Mouse (Mus musculus) T-cell, adult 66 days (primary cell): ENCODE measurements around the gene Fbxw27. TPM values are rescaled to one million over a fixed set of nuclear protein-coding genes. Genes with fewer than 3 reads are reported as not detected.

Experiments
- total RNA-seq, 2 experiments: library from RNA; stranded (reverse); gene quantifications; 3 replicates in 1 of 2; 4 replicates in 1 of 2; pipeline ENCODE4 v1.2.4; 2023

Gene Fbxw27
- not detected for total RNA-seq

DNA sequence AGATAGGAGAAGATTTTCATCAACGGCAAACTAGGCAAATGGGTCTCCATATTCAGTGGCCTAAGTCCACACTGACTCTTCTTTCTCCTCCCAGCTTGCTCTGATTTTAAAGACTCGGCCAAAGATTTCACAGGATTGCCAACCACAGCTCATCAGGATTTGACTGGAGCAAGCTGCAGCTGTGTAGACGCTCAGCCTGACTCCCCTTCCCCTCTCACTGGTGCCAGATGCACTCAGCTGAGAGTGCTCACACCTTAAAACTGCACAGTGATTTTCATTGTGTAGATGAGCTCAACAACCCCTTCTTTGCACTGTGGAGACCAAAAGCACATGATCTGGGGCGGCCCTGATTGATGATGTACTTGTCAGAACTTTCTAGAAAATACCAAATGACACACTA is at the start of gene Fbxw27:
Gene Fbxw27, minus strand, starts transcription at position 101 of the 400 bp plus-strand sequence.

DNA sequence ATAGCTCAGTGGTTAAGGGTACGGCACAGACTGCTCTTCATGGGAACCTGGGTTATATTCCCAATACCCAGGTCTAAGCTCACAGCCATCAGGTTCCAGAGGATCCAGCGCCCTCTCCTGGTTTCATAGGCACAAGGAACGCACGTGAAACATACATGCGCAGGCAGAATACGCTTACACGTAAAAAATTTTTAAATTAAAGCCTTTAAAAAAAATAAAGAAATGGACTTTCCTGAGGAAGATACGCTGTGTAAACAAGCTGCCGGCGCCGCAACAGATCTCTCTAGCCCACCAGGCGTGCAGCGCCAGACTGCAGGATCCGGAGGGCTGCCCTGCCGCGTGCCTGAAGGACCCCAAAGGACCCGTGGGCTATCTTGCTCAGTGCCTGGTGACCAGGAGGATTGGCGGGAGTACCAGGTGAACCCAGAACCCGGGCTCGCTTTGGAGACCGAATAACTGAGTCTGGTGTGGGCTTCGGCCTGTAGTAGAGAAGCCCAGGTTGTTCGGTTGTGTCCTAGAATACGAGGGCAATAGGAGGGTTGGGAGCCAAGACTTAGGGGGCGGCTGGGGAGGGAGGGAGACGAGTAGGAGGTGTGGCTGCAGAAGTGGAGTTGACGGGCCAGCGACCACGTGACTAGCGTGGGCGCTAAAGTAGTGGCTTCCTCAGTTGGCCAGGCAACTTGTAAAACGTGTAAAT is 42.1 kb upstream of the Fbxw27 start, which contains the start of gene Nme6:
Gene Nme6, plus strand, starts transcription at position 359 of the 697 bp plus-strand sequence.

DNA sequence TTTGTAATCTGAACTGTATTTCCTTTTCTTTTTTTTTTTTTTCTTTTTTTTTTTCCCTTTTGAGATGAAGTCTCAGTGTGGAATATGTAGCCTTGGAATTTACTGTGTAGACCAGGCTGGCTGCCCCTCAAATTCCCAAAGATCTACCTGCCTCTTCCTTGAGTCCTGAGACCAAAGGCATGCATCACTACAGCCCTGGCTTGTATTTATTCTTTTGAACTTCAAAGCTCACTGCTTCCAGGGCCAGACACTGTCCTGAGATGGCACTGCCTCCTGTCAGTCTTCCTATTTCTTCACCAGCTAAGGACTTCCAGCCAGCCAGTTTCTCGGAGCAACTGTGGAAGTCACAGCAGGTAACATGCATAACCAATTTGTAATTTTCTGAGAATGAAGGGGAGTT is 21.5 kb upstream of the Fbxw27 start, which contains the start of gene Spink8:
Gene Spink8, plus strand, starts transcription at position 301 of the 400 bp plus-strand sequence.

DNA sequence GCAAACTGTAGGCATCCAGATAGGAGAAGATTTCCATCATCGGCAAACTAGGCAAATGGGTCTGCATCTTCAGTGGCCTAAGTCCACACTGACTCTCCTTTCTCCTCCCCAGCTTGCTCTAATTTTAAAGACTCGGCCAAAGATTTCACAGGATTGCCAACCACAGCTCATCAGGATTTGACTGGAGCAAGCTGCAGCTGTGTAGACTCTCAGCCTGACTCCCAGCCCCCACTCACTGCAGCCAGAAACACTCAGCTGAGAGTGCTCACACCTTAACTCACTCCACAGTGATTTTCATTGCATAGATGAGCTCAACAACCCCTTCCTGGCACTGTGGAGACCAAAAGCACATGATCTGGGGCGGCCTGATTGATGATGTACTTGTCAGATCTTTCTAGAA is 44.5 kb downstream of the Fbxw27 start, which contains the start of gene Fbxw26:
Gene Fbxw26, minus strand, starts transcription at position 101 of the 400 bp plus-strand sequence.

Other genes with a start within 250 kb of the Fbxw27 start
- gene Fbxw15, start 222.4 kb downstream of the Fbxw27 start, total RNA-seq: not detected
- gene Fbxw24, start 164.6 kb downstream of the Fbxw27 start, total RNA-seq: not detected
- not detected for gene Fbxw25, start 126.0 kb downstream of the Fbxw27 start, total RNA-seq
- gene Fbxw18, start 88.0 kb downstream of the Fbxw27 start, total RNA-seq: not detected
- not detected for gene Fbxw26, start 44.6 kb downstream of the Fbxw27 start, total RNA-seq
- not detected for gene Spink8, start 21.6 kb upstream of the Fbxw27 start, total RNA-seq
- 10 to 100 TPM in 1 of 2 experiments, 1 to 10 TPM in 1; 10.0 TPM for gene Nme6, start 42.1 kb upstream of the Fbxw27 start, total RNA-seq
- 1 to 10 TPM; 1.4 to 1.8 TPM for gene Camp, start 58.9 kb upstream of the Fbxw27 start, total RNA-seq
- 10 to 100 TPM; 10.6 to 15.0 TPM for gene Cdc25a, start 84.9 kb upstream of the Fbxw27 start, total RNA-seq
- 100 to 1,000 TPM; 101 to 118 TPM for gene Map4, start 140.8 kb upstream of the Fbxw27 start, total RNA-seq